Mouse (Mus musculus) heart, adult 2 months (tissue): Measurements from ENCODE around the gene Polr2j. TPM values are rescaled to one million over a fixed set of nuclear protein-coding genes. Genes with fewer than 3 reads are reported as not detected.

ENCODE experiments used
- DNase-seq, 2 experiments: peaks; one replicate each; pipeline ENCODE4 v3.0.0; 2021
- H3K27ac ChIP-seq: fragments of 200-600 bp; 2 replicates; pipeline ENCODE4 v1.8.1; 2022
- H3K27me3 ChIP-seq: fragments of 200-500 bp; 2 replicates; pipeline ENCODE4 v1.6.1; 2012; ENCODE audit warnings: mild to moderate bottlenecking, low read length, inconsistent platforms, mixed read lengths; ENCODE audit not compliant: control insufficient read depth, insufficient read depth
- H3K36me3 ChIP-seq: fragments of 200-500 bp; 2 replicates; pipeline ENCODE4 v1.6.1; 2012; ENCODE audit warnings: low read length, inconsistent platforms; ENCODE audit not compliant: control insufficient read depth, insufficient read depth
- H3K4me1 ChIP-seq: fragments of 200-500 bp; 2 replicates; pipeline ENCODE4 v1.6.1; 2011; ENCODE audit warnings: low read length; ENCODE audit not compliant: control insufficient read depth, insufficient read depth
- H3K4me3 ChIP-seq: fragments of 200-600 bp; 2 replicates; pipeline ENCODE4 v1.8.1; 2022
- H3K79me2 ChIP-seq: fragments of 200-500 bp; replicated peaks from 2 replicates; pipeline ENCODE4 v1.6.1; 2012; ENCODE audit warnings: mild to moderate bottlenecking, inconsistent platforms, low read length, moderate library complexity, mixed read lengths; ENCODE audit not compliant: control insufficient read depth, insufficient read depth
- H3K9ac ChIP-seq: fragments of 200-500 bp; 2 replicates; pipeline ENCODE4 v1.6.1; 2012; ENCODE audit warnings: low read depth, mild to moderate bottlenecking, control low read depth, inconsistent platforms, low read length, mixed read lengths
- CTCF ChIP-seq: fragments of 200-600 bp; IDR thresholded peaks from 2 replicates; pipeline ENCODE4 v1.8.1; 2022; ENCODE audit warnings: antibody characterized with exemption, mild to moderate bottlenecking, moderate library complexity
- EP300 ChIP-seq: fragments of 200-500 bp; IDR thresholded peaks from 2 replicates; pipeline ENCODE4 v1.6.1; 2011; ENCODE audit warnings: low read depth, low read length, control low read depth; ENCODE audit not compliant: insufficient read depth
- POLR2A ChIP-seq: fragments of 200-500 bp; IDR thresholded peaks from 2 replicates; pipeline ENCODE4 v1.6.1; 2011; ENCODE audit warnings: mild to moderate bottlenecking, low read depth, low read length, control low read depth; ENCODE audit not compliant: insufficient read depth
- WGBS: fragments of 180-500 bp; shearing (Covaris S2); methylation state at CpG from one replicate; pipeline ENCODE4 v1.1.7; 2018; 5-methylcytosine and 5-hydroxymethylcytosine counted together
- intact Hi-C: fragments of 180-260 bp; cut with DNase I; formaldehyde crosslinking; loops from one replicate; pipeline ENCODE4 v1.15.1; 2025
- polyA plus RNA-seq: library from polyadenylated mRNA; depleted of rRNA; stranded (reverse); fragments of >200 nt; gene quantifications from 2 replicates; pipeline ENCODE4 v1.2.3, GENCODE M21; 2012
- total RNA-seq, 2 experiments: library from RNA; stranded (reverse); gene quantifications; 2 replicates each; pipeline ENCODE4 v1.2.3; 2021

The Polr2j gene
- total and polyA plus RNA-seq, 3 experiments = 63.5 to 89.3 (median 66.9) TPM

DNA sequence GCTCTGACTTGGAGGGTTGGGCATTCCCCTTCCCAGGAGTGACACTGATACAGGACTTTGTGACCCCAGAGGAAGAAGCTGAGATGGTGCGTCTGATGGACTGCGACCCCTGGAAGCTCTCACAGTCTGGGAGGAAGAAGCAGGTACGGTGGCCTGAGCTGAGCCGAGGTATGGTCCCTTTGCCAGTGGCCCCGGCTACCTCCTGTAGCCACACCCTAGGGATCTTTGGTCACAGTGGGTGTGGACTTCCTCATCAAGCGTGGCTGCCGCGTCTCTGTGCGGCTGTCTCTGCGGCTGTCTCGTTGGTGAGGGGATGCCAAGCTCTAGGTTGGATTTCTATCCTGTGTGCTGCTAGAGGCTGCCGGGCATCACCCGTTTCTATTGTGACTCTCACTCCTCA, 23.0 kb downstream of the Polr2j start:
- DNase-seq = no peak
- Histone ChIP-seq H3K27me3 (no peaks in the 10 kb centered on the region), H3K27ac (no peak overlapping the region), H3K79me2 (no peaks in the 10 kb centered on the region), H3K4me1 (peaks cover 2% of the 10 kb centered on the region; the same call in 1 of the 2 replicates), H3K4me3 (no peak overlapping the region), H3K36me3 (no peaks in the 10 kb centered on the region; the same call in 1 of the 2 replicates), H3K9ac (no peak overlapping the region)
- WGBS = 82% methylated on average over 13 of the region's 13 CpGs
- intact Hi-C loops = loop anchor here (5.0 kb wide), 1 partner anchor 157 kb away; the partner anchor contains the start of gene Zp3
- TF ChIP-seq CTCF (no peak), POLR2A (no peak), EP300 (no peak)

DNA sequence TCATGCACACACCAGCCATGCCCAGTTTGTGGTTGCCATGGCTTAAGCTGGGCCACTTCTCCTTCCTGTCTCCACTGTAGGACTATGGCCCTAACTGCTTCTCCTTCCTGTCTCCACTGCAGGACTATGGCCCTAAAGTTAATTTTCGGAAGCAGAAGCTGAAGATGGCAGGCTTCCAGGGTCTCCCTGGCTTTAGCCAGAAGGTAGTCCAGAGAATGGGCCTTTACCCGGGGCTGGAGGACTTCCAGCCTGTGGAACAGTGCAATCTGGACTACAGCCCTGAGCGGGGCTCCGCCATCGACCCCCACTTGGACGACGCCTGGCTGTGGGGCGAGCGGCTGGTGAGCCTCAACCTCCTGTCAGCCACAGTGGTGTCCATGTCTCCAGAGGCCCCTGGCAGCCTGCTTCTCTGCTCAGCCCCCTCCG, 23.6 kb downstream of the Polr2j start:
- 79% methylated on average over 10 of the region's 10 CpGs for WGBS
- no peak overlapping the region for H3K4me3 ChIP-seq
- DNase-seq = peak in 1 of 2 experiments; percentile 37
- H3K4me1 ChIP-seq = no peaks in the 10 kb centered on the region
- H3K9ac ChIP-seq = no peak overlapping the region
- H3K27ac ChIP-seq = no peak overlapping the region
- H3K79me2 ChIP-seq = no peaks in the 10 kb centered on the region
- TF ChIP-seq CTCF (no peak), POLR2A (no peak), EP300 (no peak)
- intact Hi-C loops = no loop called here
- H3K27me3 ChIP-seq = no peaks in the 10 kb centered on the region
- H3K36me3 ChIP-seq = no peaks in the 10 kb centered on the region; the same call in 1 of the 2 replicates

DNA sequence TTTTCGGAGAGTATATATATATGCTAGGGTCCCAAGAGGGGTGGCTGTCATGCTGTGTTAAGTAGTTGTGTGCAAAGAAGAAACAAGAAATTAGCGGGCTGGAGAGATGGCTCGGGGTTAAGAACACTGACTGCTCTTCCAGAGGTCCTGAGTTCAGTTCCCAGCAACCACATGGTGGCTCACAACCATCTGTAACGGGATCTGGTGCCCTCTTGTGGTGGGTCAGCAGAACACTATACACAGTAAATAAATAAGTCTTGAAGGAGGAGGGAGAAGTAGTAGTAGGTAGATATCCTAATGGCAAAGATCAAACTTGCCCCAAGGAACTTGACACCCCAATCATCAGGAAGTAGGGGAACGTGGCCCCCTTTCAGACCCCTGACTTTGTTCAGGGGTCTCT, 26.3 kb downstream of the Polr2j start:
- no peaks in the 10 kb centered on the region for H3K27me3 ChIP-seq
- no peaks in the 10 kb centered on the region; the same call in 1 of the 2 replicates for H3K36me3 ChIP-seq
- no peak for TF ChIP-seq EP300
- no peak for TF ChIP-seq CTCF
- TF ChIP-seq POLR2A = no peak
- WGBS = 91% methylated on average over 5 of the region's 5 CpGs
- H3K9ac ChIP-seq = no peak overlapping the region
- no peak for DNase-seq
- H3K79me2 ChIP-seq = no peaks in the 10 kb centered on the region
- H3K4me1 ChIP-seq = no peaks in the 10 kb centered on the region
- intact Hi-C loops = no loop called here
- no peak overlapping the region for H3K27ac ChIP-seq
- H3K4me3 ChIP-seq = no peak overlapping the region

GRCm38 (mm10) chr5:136143161-136143755, 26.8 kb downstream of the Polr2j start:
- 84% methylated on average over 6 of the region's 6 CpGs for WGBS
- Histone ChIP-seq H3K36me3 (no peaks in the 10 kb centered on the region; the same call in 1 of the 2 replicates), H3K79me2 (no peaks in the 10 kb centered on the region), H3K9ac (no peak overlapping the region), H3K27ac (no peak overlapping the region), H3K4me1 (no peaks in the 10 kb centered on the region), H3K27me3 (no peaks in the 10 kb centered on the region), H3K4me3 (no peak overlapping the region)
- DNase-seq = no peak
- intact Hi-C loops = no loop called here
- no peak for TF ChIP-seq POLR2A
- peak; percentile 64 for TF ChIP-seq CTCF

GRCm38 (mm10) chr5:136144606-136145430, 28.4 kb downstream of the Polr2j start:
- Histone ChIP-seq H3K4me1 (no peaks in the 10 kb centered on the region), H3K4me3 (no peak overlapping the region), H3K27me3 (no peaks in the 10 kb centered on the region), H3K27ac (no peak overlapping the region), H3K36me3 (no peaks in the 10 kb centered on the region), H3K79me2 (no peaks in the 10 kb centered on the region), H3K9ac (no peak overlapping the region)
- DNase-seq = no peak
- WGBS = 54% methylated on average over 12 of the region's 12 CpGs
- TF ChIP-seq CTCF (no peak), POLR2A (no peak), EP300 (no peak)
- intact Hi-C loops = no loop called here

DNA sequence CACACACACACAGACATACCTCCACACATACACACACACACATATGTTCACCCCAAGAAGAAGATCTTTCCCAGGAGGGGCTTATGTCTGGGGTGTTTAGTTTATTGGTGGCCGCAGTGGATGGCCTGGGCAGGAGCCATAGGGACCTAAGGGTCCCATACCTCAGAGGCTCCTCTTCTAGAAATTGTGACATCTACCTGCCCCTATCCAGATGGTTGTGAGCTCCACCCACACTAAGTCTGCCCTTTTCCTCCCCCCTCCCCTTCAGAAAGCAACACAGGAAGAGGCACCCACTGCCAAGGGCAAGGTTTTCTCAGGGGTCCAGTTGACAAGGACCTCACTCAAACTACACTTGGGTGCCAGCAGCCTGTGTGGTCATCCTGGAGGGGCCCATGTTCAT, 30.5 kb downstream of the Polr2j start:
- Histone ChIP-seq H3K36me3 (no peaks in the 10 kb centered on the region), H3K79me2 (no peaks in the 10 kb centered on the region), H3K9ac (no peak overlapping the region), H3K4me3 (no peak overlapping the region), H3K4me1 (no peaks in the 10 kb centered on the region), H3K27ac (no peak overlapping the region), H3K27me3 (no peaks in the 10 kb centered on the region)
- intact Hi-C loops = no loop called here
- no peak for TF ChIP-seq POLR2A
- no peak for TF ChIP-seq EP300
- 72% methylated on average over 1 of the region's 1 CpGs for WGBS
- peak in 1 of 2 experiments; percentile 40 for DNase-seq
